Mouse (Mus musculus) cerebellum, postnatal 25 days (tissue): ENCODE results near the gene Fbxo9.
"Not testable (repeated sequence)": the region's sequence is repeated elsewhere in the genome, so short reads cannot be mapped to it uniquely, and the experiment has no call there.

Source experiments
- DNase-seq, 2 experiments: peaks; one replicate each; pipeline ENCODE4 v3.0.0; 2021; ENCODE audit warnings: mixed read lengths in 2 of 2

Gene Fbxo9

GRCm38 (mm10) chr9:78107912-78108795 lies 711 bp downstream of the Fbxo9 start:
- DNase-seq = peak; percentile 90 to 92

DNA sequence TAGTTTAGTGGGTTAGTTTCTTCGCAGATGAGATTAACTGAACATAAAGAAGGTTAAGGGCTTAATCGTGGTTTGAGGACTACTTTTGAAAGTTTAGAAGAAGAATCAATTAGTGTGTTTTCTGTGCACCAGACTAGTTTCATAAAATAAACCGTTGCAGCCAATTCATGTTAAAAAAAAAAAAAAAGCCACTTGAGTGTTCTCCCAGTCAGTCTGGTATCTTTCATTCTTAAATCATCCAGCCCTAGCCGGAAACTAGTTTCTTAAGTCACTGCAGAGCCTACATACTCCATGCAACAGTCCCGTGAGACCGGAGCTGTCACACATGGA lies 1.3 kb downstream of the Fbxo9 start:
- DNase-seq = no peak

- no peak for DNase-seq
Observed at GRCm38 (mm10) chr9:78106821-78107220, 2.0 kb downstream of the Fbxo9 start.

DNA sequence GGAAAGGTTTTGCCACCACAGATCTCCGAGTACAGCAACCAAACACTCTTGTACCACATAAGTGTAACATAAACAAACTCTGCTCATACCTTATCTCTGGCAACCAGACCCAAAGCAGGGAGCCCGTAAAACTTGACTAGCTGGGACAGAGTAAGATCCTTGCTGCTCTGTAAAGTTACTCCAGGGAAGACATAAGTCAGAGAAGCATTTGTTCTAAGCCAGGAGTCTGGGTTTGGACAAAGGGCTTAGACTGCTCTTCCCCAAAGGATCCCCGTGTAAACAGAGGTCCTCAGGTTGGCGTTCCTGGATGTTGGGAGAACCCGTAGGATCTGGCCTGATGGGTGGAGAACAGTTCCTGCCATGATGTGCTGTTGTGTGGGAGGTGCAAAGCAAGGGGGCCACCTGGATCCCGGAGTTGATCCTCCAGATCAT lies 3.3 kb downstream of the Fbxo9 start:
- no peak for DNase-seq

DNA sequence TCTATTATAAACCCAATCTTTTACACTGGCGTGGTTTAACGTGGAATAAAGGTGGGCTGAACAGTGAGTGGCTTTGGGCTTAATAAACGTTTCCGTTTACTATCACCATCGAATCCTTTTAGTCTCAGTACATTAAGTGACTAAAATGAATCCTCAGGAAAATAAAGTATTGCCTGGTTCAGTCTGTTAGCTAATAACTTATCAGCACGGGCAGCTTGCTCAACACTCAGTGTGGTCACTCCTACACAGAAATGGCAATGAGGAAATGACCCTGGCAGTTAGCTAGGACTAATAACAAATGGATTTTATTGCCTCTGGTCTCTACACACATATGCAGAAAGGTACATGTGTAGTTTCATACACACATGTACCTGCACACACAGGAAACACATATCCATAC lies 3.9 kb downstream of the Fbxo9 start:
- no peak for DNase-seq

DNA sequence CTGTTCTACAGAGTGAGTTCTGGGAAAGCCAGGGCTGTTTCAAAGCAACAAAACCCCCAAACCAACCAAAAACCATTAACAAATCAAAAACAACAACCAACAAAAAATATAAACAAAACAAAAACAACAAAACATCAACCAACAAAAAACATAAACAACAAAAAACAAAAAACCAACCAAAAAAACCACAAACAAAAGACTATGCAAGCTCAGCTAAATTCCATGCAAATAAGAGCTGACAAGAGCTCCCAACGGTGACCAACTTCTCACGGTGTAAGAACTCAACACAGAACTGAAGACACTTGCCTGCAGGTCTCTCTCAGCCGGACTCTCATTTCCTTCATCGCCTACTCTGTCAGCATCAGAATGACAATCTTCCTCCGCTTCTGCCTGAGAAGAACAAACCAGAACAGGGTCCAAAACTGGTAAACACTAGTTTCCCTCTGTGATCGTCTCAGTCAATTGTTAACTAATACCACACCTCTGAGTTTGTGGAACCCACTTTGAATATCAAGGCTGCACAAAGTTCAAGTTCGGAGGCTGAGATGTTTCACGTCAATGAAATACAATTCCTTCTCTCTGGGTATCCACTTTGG lies 4.8 kb downstream of the Fbxo9 start:
- no peak for DNase-seq

- DNase-seq = no peak
Observed at GRCm38 (mm10) chr9:78101431-78101830, 7.4 kb downstream of the Fbxo9 start.

GRCm38 (mm10) chr9:78100956-78101355 lies 7.9 kb downstream of the Fbxo9 start:
- no peak for DNase-seq

GRCm38 (mm10) chr9:78096376-78096775 lies 12.5 kb downstream of the Fbxo9 start:
- no peak for DNase-seq

GRCm38 (mm10) chr9:78095686-78096085 lies 13.2 kb downstream of the Fbxo9 start:
- DNase-seq = no peak

DNA sequence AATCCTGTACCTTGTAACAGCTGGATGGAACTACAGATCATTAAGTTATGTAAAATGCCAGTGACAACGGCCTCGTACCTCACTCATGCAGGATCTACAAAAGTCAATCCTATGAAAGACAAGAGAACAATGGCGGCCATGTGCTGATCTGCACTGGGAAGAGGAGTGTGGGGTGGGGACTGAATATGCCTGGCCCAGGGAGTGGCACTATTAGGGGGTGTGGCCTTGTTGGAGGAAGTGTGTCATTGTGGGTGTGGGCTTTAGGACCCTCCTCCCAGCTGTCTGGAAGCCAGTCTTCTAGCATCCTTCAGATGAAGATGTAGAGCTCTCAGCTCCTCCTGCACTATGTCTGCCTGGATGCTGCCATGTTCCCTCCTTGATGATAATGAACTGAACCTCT lies 18.3 kb downstream of the Fbxo9 start:
- no peak for DNase-seq

DNA sequence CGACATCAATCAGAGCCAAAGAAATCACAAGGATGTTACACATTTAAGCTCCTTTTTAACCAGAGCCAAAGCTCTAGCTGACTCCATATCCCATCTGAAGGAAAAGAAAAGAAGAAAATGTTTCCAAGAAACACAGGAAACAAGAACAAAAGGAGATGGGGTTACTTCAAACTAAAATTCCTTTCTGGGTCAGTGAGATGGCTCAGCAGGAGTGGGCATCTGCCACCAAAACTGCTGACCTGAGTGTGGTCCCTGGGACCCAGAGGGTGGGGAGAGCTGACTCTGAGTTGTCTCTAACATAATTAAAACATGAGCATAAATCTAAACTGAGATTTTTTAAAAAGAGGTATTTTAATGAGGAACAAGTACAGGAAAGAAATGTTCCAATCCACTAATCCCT lies 19.0 kb downstream of the Fbxo9 start:
- no peak for DNase-seq

- DNase-seq = no peak
Observed at GRCm38 (mm10) chr9:78088971-78089370, 19.9 kb downstream of the Fbxo9 start.

DNA sequence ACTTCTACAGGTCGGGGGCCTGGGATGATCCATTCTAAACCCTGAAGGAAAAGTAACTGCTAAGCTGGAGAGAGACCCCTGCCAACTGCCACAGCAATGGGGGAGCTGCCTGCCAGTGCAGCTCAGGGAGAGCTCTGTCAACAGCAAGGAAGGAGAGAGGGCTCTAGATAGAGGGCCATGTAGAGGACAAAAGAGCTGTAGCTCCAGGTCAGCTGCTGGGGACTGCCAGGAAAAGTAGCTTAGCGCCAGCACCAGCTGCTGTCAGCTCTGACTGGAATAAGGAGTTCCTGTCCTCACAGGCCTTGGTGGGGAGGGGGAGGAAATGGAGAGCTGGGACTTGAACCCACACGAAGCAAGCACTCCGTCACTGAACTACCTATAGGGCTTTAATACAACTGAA lies 20.3 kb downstream of the Fbxo9 start:
- no peak for DNase-seq

DNA sequence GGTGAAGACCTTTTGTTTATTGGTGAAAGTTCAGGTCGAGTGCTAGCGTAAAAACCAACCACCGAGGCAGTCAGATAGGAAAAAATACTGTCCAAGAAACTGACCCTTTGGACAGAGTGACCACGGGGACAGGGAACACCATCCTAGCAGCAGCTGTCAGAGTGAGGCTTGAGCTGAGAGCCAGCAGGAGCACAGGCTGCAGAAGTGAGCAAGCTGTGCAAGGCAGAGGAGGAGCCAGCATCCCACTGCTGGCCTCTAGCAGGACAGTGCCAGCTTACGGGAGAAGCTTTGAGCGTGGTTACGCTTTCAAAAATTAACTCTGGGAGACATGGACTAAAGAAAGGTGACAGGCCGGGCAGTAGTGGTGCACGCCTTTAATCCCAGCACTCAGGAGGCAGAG lies 21.1 kb downstream of the Fbxo9 start:
- no peak for DNase-seq

GRCm38 (mm10) chr9:78085722-78086287 lies 23.1 kb downstream of the Fbxo9 start:
- no peak for DNase-seq

- no peak for DNase-seq
Observed at GRCm38 (mm10) chr9:78084341-78084740, 24.5 kb downstream of the Fbxo9 start.

- DNase-seq = no peak
Observed at GRCm38 (mm10) chr9:78081835-78082234, 27.0 kb downstream of the Fbxo9 start.

DNA sequence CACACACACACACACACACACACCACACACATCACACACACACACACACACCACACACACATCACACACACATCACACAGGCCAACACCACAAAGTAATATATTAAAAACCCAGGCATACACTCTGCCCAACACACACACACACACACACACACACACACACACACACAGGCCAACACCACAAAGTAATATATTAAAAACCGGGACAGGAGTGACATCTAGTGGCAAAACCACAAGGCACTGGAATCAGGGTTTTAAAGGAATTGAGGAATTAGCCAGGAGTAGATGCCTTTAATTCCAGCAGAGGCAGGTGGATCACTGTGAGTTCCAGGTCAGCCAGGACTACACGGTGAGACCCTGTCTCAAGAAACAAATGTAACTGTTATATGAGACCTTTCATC lies 30.6 kb downstream of the Fbxo9 start:
- no peak for DNase-seq

DNA sequence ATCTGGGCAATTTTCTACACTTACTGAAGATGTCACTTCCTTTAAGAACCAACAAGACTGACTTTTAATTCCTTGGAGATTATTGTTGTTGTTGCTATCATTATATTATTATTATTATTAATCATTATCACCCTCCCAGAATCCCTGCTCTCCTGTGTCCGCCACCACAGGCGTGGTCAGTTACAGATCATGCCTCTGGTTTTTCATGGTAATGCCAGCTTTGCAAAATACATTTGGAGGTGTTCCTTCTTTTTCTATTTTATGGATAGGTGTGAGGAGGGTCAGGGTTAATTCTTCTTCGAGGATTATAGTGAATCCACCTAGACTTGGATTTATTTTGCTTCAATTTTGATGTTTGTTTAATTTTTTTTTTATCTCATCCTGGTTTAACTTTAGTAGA lies 33.6 kb downstream of the Fbxo9 start:
- no peak for DNase-seq

- no peak for DNase-seq
Observed at GRCm38 (mm10) chr9:78073713-78074340, 35.0 kb downstream of the Fbxo9 start.

DNA sequence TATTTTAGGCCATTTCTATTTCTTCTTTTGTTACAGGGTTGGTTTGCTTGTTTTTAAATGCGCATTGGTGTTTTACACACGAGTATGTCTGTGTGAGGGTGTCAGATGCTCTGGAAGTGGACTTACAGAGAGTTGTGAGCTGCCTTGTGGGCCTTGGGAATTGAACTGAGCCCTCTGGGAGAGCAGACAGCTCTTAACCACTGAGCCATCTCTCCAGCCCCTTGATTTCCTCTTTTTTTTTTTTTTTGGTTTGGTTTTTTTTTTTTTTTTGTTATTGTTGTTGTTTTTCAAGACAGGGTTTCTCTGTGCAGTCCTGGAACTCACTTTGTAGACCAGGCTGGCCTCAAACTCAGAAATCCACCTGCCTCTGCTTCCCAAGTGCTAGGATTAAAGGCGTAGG lies 35.6 kb downstream of the Fbxo9 start:
- DNase-seq = not testable (repeated sequence)

DNA sequence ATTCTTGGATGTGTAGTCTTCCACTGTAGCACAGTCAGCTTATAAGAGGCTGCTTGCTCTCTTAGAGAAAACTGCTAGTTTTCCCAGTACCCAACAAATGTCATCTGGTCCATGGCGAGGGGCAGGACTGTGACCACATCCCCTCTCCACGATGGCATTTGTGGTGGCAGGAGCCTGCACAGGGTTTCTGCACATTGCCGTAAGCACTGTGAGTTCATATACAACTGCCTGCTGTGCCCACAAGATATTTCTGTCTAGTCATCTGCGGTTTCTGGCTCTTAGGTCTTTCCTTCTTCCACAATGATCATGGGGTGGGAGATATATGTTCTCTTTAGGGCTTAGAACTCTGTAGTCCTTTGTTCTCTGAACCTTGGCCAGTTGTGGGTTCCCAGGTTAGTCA lies 37.2 kb downstream of the Fbxo9 start:
- DNase-seq = no peak

DNA sequence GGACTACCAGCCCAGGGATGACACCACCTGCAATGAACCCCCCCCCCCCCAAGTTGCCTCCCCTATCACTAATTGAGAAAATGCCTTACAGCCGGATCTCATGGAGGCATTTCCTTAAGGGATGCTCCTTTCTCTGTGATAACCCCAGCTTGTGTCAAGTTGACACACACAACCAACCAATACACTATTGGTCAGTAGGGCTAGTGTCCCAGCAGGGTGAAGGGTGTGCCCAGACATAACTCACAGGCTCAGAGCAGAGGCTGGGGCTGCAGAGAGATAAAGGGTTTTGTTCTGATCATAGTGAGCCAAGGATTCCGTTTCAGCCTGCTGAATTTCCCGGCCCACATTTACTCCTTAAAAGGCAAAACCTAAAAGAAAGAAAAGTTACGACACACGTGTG lies 38.4 kb downstream of the Fbxo9 start:
- no peak for DNase-seq
